28 mouse cellular contexts compared by ENCODE assay signal in genomic region chr6:113742321-113742720, GRCm38 (mm10). TPM values are rescaled to one million over a fixed set of nuclear protein-coding genes. Genes with fewer than 3 reads are reported as not detected.
A peak's percentile ranks its signal among the peaks of the same experiment; 100 is the strongest.
DNase-seq lines count a peak whose midpoint lies in the region; ATAC-seq and TF ChIP-seq lines count a peak whose summit lies in the region.
"Had no signal": no experiment of that assay in that cellular context is flagged by ENCODE, and none has a peak within 500 bp of the region (broad histone marks: within the 10 kb centered on the region; RNA-seq: fewer than 3 reads in every experiment).

No protein-coding gene starts in this region.

- H3K9me3 ChIP-seq in forebrain, embryonic 15.5 days, result no peaks in the 10 kb centered on the region
- no peaks in the 10 kb centered on the region for H3K9me3 ChIP-seq in forebrain, embryonic 13.5 days (replicated peaks)
- no peaks in the 10 kb centered on the region for H3K9me3 ChIP-seq in midbrain, embryonic 10.5 days (replicated peaks)
- H3K9me3 ChIP-seq: embryonic facial prominence, embryonic 12.5 days; heart, embryonic 10.5 days; heart, embryonic 13.5 days had no signal

- TF ChIP-seq CTCF in brain, embryonic 14.5 days (IDR thresholded peaks at IDR 0.05; ENCODE audit: borderline replicate concordance, extremely low read depth, insufficient read depth, insufficient read length), result no peak

- H3K9ac ChIP-seq in forebrain, embryonic 15.5 days (replicated peaks), result no peak overlapping the region
- no peak overlapping the region for H3K9ac ChIP-seq in forebrain, embryonic 13.5 days
- H3K9ac ChIP-seq: embryonic facial prominence, embryonic 12.5 days; heart, embryonic 13.5 days; hindbrain, embryonic 14.5 days had no signal

- no peaks in the 10 kb centered on the region for H3K27me3 ChIP-seq in forebrain, embryonic 15.5 days
- 0 out of 2 replicates have a peak, but pooled peaks cover 5% of the 10 kb centered on the region for H3K27me3 ChIP-seq in forebrain, embryonic 13.5 days
- peaks cover 5% of the 10 kb centered on the region for H3K27me3 ChIP-seq in midbrain, embryonic 10.5 days (ENCODE audit: low read depth, poor library complexity, severe bottlenecking)

- peaks cover 28% of the 10 kb centered on the region for H3K4me1 ChIP-seq in forebrain, embryonic 15.5 days
- peaks cover 15% of the 10 kb centered on the region for H3K4me1 ChIP-seq in forebrain, embryonic 13.5 days
- H3K4me1 ChIP-seq in midbrain, embryonic 10.5 days, result peaks cover 16% of the 10 kb centered on the region

- no peak overlapping the region for H3K4me2 ChIP-seq in forebrain, embryonic 15.5 days (replicated peaks)
- no peak overlapping the region for H3K4me2 ChIP-seq in forebrain, embryonic 13.5 days
- H3K4me2 ChIP-seq: embryonic facial prominence, embryonic 12.5 days; heart, embryonic 13.5 days; hindbrain, embryonic 14.5 days had no signal

- DNase-seq in frontal cortex, postnatal 10 days (ENCODE audit: low spot score in 2 of 2), result no peak
- DNase-seq in brain, adult 2 months (ENCODE audit: low read depth, low spot score), result peak; percentile 77
- DNase-seq in brain, embryonic 14.5 days (ENCODE audit: low read depth), result peak; percentile 64
- no peak for DNase-seq in midbrain, embryonic 10.5 days (ENCODE audit: low spot score)
- DNase-seq: adrenal gland, postnatal 10 days; adrenal gland, postnatal 36 days; cerebellum, adult 18-20 months; cerebellum, adult 9-10 months; cerebellum, postnatal 14 days; gastrocnemius, postnatal 10 days; gastrocnemius, postnatal 36 days; heart, adult 2 months; heart, postnatal 14 days; heart, postnatal 4 days; kidney, adult 18-20 months had no signal

- H3K36me3 ChIP-seq in forebrain, embryonic 15.5 days, result peaks cover 3% of the 10 kb centered on the region; the same call in 1 of the 2 replicates
- H3K36me3 ChIP-seq in forebrain, embryonic 13.5 days (ENCODE audit: poor library complexity, severe bottlenecking), result peaks cover 11% of the 10 kb centered on the region
- peaks cover 11% of the 10 kb centered on the region for H3K36me3 ChIP-seq in midbrain, embryonic 10.5 days

- WGBS in forebrain, embryonic 15.5 days, result 45% methylated on average over 1 of the region's 1 CpGs
- WGBS in forebrain, embryonic 13.5 days, result 78% methylated on average over 1 of the region's 1 CpGs
- 84% methylated on average over 1 of the region's 1 CpGs for WGBS in midbrain, embryonic 10.5 days

- H3K27ac ChIP-seq in forebrain, embryonic 15.5 days (replicated peaks), result peak overlapping the region; percentile 70
- no peak overlapping the region for H3K27ac ChIP-seq in forebrain, embryonic 13.5 days
- no peak overlapping the region for H3K27ac ChIP-seq in midbrain, embryonic 10.5 days (replicated peaks)
- H3K27ac ChIP-seq: embryonic facial prominence, embryonic 12.5 days; heart, adult 2 months; heart, embryonic 10.5 days; heart, embryonic 13.5 days; hindbrain, embryonic 14.5 days; hindbrain, postnatal 0 days had no signal

- TF ChIP-seq POLR2A in brain, embryonic 14.5 days (IDR thresholded peaks at IDR 0.05; ENCODE audit: borderline replicate concordance, extremely low read depth, insufficient read depth, insufficient read length, poor library complexity, severe bottlenecking), result no peak

- ATAC-seq in forebrain, embryonic 15.5 days (replicated peaks), result no peak
- ATAC-seq in forebrain, embryonic 13.5 days, result no peak
- ATAC-seq in frontal cortex, adult (ENCODE audit: low TSS enrichment), result peak; percentile 33
- no peak for ATAC-seq in activated CD4-positive, CD25-positive, alpha-beta regulatory T cell, adult 4 months
- ATAC-seq: CD4-positive, CD25-positive, alpha-beta regulatory T cell, adult 4 months; hindbrain, postnatal 0 days; inflammation-experienced regulatory T-cells, adult 6 months; intestine, embryonic 16.5 days had no signal

- H3K4me3 ChIP-seq in forebrain, embryonic 15.5 days, result no peak overlapping the region
- no peak overlapping the region for H3K4me3 ChIP-seq in forebrain, embryonic 13.5 days
- H3K4me3 ChIP-seq in midbrain, embryonic 10.5 days, result no peak overlapping the region
- H3K4me3 ChIP-seq: embryonic facial prominence, embryonic 12.5 days; erythroblast, embryonic 14.5 days; heart, adult 2 months; heart, embryonic 10.5 days; heart, embryonic 13.5 days had no signal

RNA-seq across cellular contexts. Expression of gene Sec13, which starts 1.8 kb away (rescaled TPM):
- 239 and 245 TPM in 2 replicates for polyA plus RNA-seq in forebrain, embryonic 15.5 days (2015; fragmentation: Nextera tagmentation; extraction: Ambion mirVana)
- 256 and 269 TPM in 2 replicates for polyA plus RNA-seq in forebrain, embryonic 13.5 days (2015; fragmentation: Nextera tagmentation; extraction: Ambion mirVana)
- 183 and 266 TPM in 2 replicates for polyA plus RNA-seq in brain, embryonic 14.5 days (2012; rRNA removed)
- polyA plus RNA-seq in activated CD4-positive, CD25-positive, alpha-beta regulatory T cell, adult 4 months (2017; shearing (Covaris generic)), result 100 to 1,000 TPM; 139 to 168 TPM
- polyA plus RNA-seq in midbrain, embryonic 10.5 days (2016; fragmentation: Nextera tagmentation; extraction: Ambion mirVana), result 281 and 284 TPM in 2 replicates

RNA-seq across cellular contexts. Expression of gene Ghrl, which starts 22.6 kb away (rescaled TPM):
- 0.41 and 0.59 TPM in 2 replicates for polyA plus RNA-seq in forebrain, embryonic 15.5 days (2015; fragmentation: Nextera tagmentation; extraction: Ambion mirVana)
- polyA plus RNA-seq in forebrain, embryonic 13.5 days (2015; fragmentation: Nextera tagmentation; extraction: Ambion mirVana), result 0.42 and 1.0 TPM in 2 replicates
- polyA plus RNA-seq in brain, embryonic 14.5 days (2012; rRNA removed), result 0.52 and 0.85 TPM in 2 replicates
- polyA plus RNA-seq in activated CD4-positive, CD25-positive, alpha-beta regulatory T cell, adult 4 months (2017; shearing (Covaris generic)), result not detected
- not detected in 2 replicates for polyA plus RNA-seq in midbrain, embryonic 10.5 days (2016; fragmentation: Nextera tagmentation; extraction: Ambion mirVana)
- polyA plus RNA-seq: CD4-positive, CD25-positive, alpha-beta regulatory T cell, adult 4 months; embryonic facial prominence, embryonic 12.5 days; erythroblast, embryonic 14.5 days; heart, embryonic 13.5 days had no signal

RNA-seq across cellular contexts. Expression of gene Tatdn2, which starts 45.5 kb away (rescaled TPM):
- 0.78 and 1.3 TPM in 2 replicates for polyA plus RNA-seq in forebrain, embryonic 15.5 days (2015; fragmentation: Nextera tagmentation; extraction: Ambion mirVana)
- 0.47 and 0.81 TPM in 2 replicates for polyA plus RNA-seq in forebrain, embryonic 13.5 days (2015; fragmentation: Nextera tagmentation; extraction: Ambion mirVana)
- 25.1 and 27.6 TPM in 2 replicates for polyA plus RNA-seq in brain, embryonic 14.5 days (2012; rRNA removed)
- 1 to 10 TPM; 1.0 to 5.0 TPM for polyA plus RNA-seq in activated CD4-positive, CD25-positive, alpha-beta regulatory T cell, adult 4 months (2017; shearing (Covaris generic))
- 0.54 and 0.76 TPM in 2 replicates for polyA plus RNA-seq in midbrain, embryonic 10.5 days (2016; fragmentation: Nextera tagmentation; extraction: Ambion mirVana)

Comparison
In these comparisons a context has a peak if more than half of its experiments do, and no peak if none do; other contexts are left out.
1. DNase-seq: peak in brain, adult 2 months (single experiment) and brain, embryonic 14.5 days (single experiment); none in frontal cortex, postnatal 10 days (0 of 2) and midbrain, embryonic 10.5 days (single experiment).